ENCODE assay signal across 8 mouse cellular contexts in genomic region chr1:161250031-161250603, GRCm38 (mm10). TPM values are rescaled to one million over a fixed set of nuclear protein-coding genes. Genes with fewer than 3 reads are reported as not detected.
DNase-seq lines count a peak whose midpoint lies in the region; ATAC-seq and TF ChIP-seq lines count a peak whose summit lies in the region.

No protein-coding gene starts in this region.

- DNase-seq in 3134 (ENCODE audit: extremely low read depth, insufficient read length, low spot score) = peak; percentile 35
- DNase-seq in NIH3T3 (ENCODE audit: low read depth) = peak; percentile 65
- peak; percentile 57 to 73 for DNase-seq in heart, adult 18-20 months
- peak; percentile 48 for DNase-seq in kidney, adult 2 months
- peak; percentile 71 for DNase-seq in liver, embryonic 11.5 days (ENCODE audit: low spot score)
- DNase-seq in midbrain, postnatal 0 days (ENCODE audit: low spot score) = peak; percentile 62
- peak; percentile 18 for DNase-seq in thymus, postnatal 25 days

- peak overlapping the region; percentile 86 for H3K4me2 ChIP-seq in liver, embryonic 11.5 days
- H3K4me2 ChIP-seq in midbrain, postnatal 0 days (ENCODE audit: low read depth, low read length, poor library complexity, severe bottlenecking) = peak overlapping the region; percentile 97

- TF ChIP-seq CTCF in kidney, adult 2 months (conservative IDR thresholded peaks at IDR 0.05; ENCODE audit: insufficient read depth, insufficient read length, low read depth, low read length) = no peak
- no peak for TF ChIP-seq CTCF in midbrain, postnatal 0 days (IDR thresholded peaks at IDR 0.05)

- H3K9me3 ChIP-seq in liver, embryonic 11.5 days (ENCODE audit: control insufficient read depth, low read length) = no peaks in the 10 kb centered on the region
- H3K9me3 ChIP-seq in midbrain, postnatal 0 days (ENCODE audit: low read length) = no peaks in the 10 kb centered on the region

- H3K27me3 ChIP-seq in kidney, adult 2 months (replicated peaks; ENCODE audit: control insufficient read depth, insufficient read depth, low read length) = no peaks in the 10 kb centered on the region
- no peaks in the 10 kb centered on the region for H3K27me3 ChIP-seq in liver, embryonic 11.5 days (replicated peaks; ENCODE audit: control insufficient read depth, insufficient read depth, low read length)
- 0 out of 2 replicates have a peak, but pooled peaks cover 5% of the 10 kb centered on the region for H3K27me3 ChIP-seq in midbrain, postnatal 0 days (ENCODE audit: insufficient read depth, low read length)

- TF ChIP-seq POLR2A in kidney, adult 2 months (IDR thresholded peaks at IDR 0.05; ENCODE audit: low read depth, low read length) = no peak

- peaks cover 25% of the 10 kb centered on the region for H3K4me1 ChIP-seq in kidney, adult 2 months (ENCODE audit: control insufficient read depth, insufficient read depth, low read length)
- peaks cover 42% of the 10 kb centered on the region for H3K4me1 ChIP-seq in liver, embryonic 11.5 days (replicated peaks; ENCODE audit: control insufficient read depth, insufficient read depth, low read length)
- peaks cover 8% of the 10 kb centered on the region; the same call in 1 of the 2 replicates for H3K4me1 ChIP-seq in midbrain, postnatal 0 days (ENCODE audit: insufficient read depth, low read length)

- H3K27ac ChIP-seq in kidney, adult 2 months (ENCODE audit: insufficient read depth, low read depth, low read length) = peak overlapping the region; percentile 89
- peak overlapping the region; percentile 87 for H3K27ac ChIP-seq in liver, embryonic 11.5 days (ENCODE audit: low read depth, low read length)
- H3K27ac ChIP-seq in midbrain, postnatal 0 days (ENCODE audit: low read depth, low read length) = no peak overlapping the region

- 4% methylated on average over 15 of the region's 15 CpGs for WGBS in kidney, adult 2 months
- 2% methylated on average over 15 of the region's 15 CpGs for WGBS in liver, embryonic 11.5 days
- 4% methylated on average over 15 of the region's 15 CpGs for WGBS in midbrain, postnatal 0 days

- H3K9ac ChIP-seq in liver, embryonic 11.5 days (ENCODE audit: low read depth, low read length) = peak overlapping the region; percentile 99
- peak overlapping the region; percentile 76 for H3K9ac ChIP-seq in midbrain, postnatal 0 days (replicated peaks; ENCODE audit: low read length, poor library complexity, severe bottlenecking)

- peak; percentile 9; the same call in 1 of the 2 replicates for ATAC-seq in common myeloid progenitor, adult 5-6 weeks (replicated peaks; ENCODE audit: low read depth, poor library complexity, severe bottlenecking)
- peak; percentile 25 for ATAC-seq in liver, embryonic 11.5 days (replicated peaks; ENCODE audit: low FRiP score)
- peak; percentile 50; the same call in 1 of the 2 replicates for ATAC-seq in midbrain, postnatal 0 days (ENCODE audit: low FRiP score)

- peak overlapping the region; percentile 94 for H3K4me3 ChIP-seq in kidney, adult 2 months (ENCODE audit: insufficient read depth, low read depth, low read length)
- H3K4me3 ChIP-seq in liver, embryonic 11.5 days (ENCODE audit: low read depth, low read length) = peak overlapping the region; percentile 90
- H3K4me3 ChIP-seq in midbrain, postnatal 0 days (ENCODE audit: low read depth, low read length) = peak overlapping the region; percentile 90

- H3K36me3 ChIP-seq in kidney, adult 2 months (ENCODE audit: control insufficient read depth, insufficient read depth, low read length) = peaks cover 2% of the 10 kb centered on the region; the same call in 1 of the 2 replicates
- peaks cover 9% of the 10 kb centered on the region for H3K36me3 ChIP-seq in liver, embryonic 11.5 days (ENCODE audit: control insufficient read depth, insufficient read depth, low read length)
- H3K36me3 ChIP-seq in midbrain, postnatal 0 days (ENCODE audit: insufficient read depth, low read length) = peaks cover 5% of the 10 kb centered on the region

RNA-seq across cellular contexts. Expression of gene Prdx6, which starts 0.9 kb away (rescaled TPM):
- 389 and 411 TPM in 2 replicates for total RNA-seq in common myeloid progenitor, adult 5-6 weeks (2017)
- total RNA-seq in heart, adult 18-20 months (2021) = 100 to 1,000 TPM; 348 to 375 TPM
- 116 and 186 TPM in 2 replicates for polyA plus RNA-seq in kidney, adult 2 months (2012; rRNA removed)
- polyA plus RNA-seq in liver, embryonic 11.5 days (2014; fragmentation: Nextera tagmentation; extraction: Ambion mirVana) = 744 and 826 TPM in 2 replicates
- total RNA-seq in midbrain, postnatal 0 days (2014; rRNA removed) = 79.1 and 90.3 TPM in 2 replicates
- 159 and 160 TPM in 2 replicates for polyA plus RNA-seq in midbrain, postnatal 0 days (2015; fragmentation: Nextera tagmentation; extraction: Ambion mirVana)

Comparison
In these comparisons a context has a peak if more than half of its experiments do, and no peak if none do; other contexts are left out.
1. DNase-seq: peak in every context shown above with its lines; median percentile 71 in liver, embryonic 11.5 days; 65 in NIH3T3; 65 in heart, adult 18-20 months; 62 in midbrain, postnatal 0 days; 48 in kidney, adult 2 months; 35 in 3134; 18 in thymus, postnatal 25 days.